Mouse (Mus musculus) lung, adult 2 months (tissue): Measurements from ENCODE around the gene Riox1. TPM values are rescaled to one million over a fixed set of nuclear protein-coding genes. Genes with fewer than 3 reads are reported as not detected.
"Not testable (repeated sequence)": the region's sequence is repeated elsewhere in the genome, so short reads cannot be mapped to it uniquely, and the experiment has no call there.

ENCODE experiments used
- DNase-seq: peaks from one replicate; pipeline ENCODE4 v3.0.0; 2022
- H3K4me1 ChIP-seq: fragments of 200-500 bp; 2 replicates; pipeline ENCODE4 v1.6.1; 2011; ENCODE audit warnings: low read length; ENCODE audit not compliant: control insufficient read depth, insufficient read depth
- H3K4me3 ChIP-seq: fragments of 200-500 bp; replicated peaks from 2 replicates; pipeline ENCODE3; 2011; ENCODE audit warnings: low read depth, mild to moderate bottlenecking, control low read depth, low read length; ENCODE audit errors: extremely low read depth
- CTCF ChIP-seq: fragments of 200-500 bp; IDR thresholded peaks from 2 replicates; pipeline ENCODE4 v1.5.1; 2011; ENCODE audit warnings: mild to moderate bottlenecking, low read length, control low read depth; ENCODE audit not compliant: insufficient read depth
- POLR2A ChIP-seq: fragments of 200-500 bp; IDR thresholded peaks from 2 replicates; pipeline ENCODE4 v1.6.1; 2011; ENCODE audit warnings: low read depth, mild to moderate bottlenecking, control low read depth, low read length, borderline replicate concordance; ENCODE audit errors: extremely low read depth
- WGBS: fragments of 180-500 bp; shearing (Covaris S2); methylation state at CpG from one replicate; pipeline ENCODE4 v1.1.7; 2018; 5-methylcytosine and 5-hydroxymethylcytosine counted together
- polyA plus RNA-seq: library from polyadenylated mRNA; depleted of rRNA; stranded (reverse); fragments of >200 nt; gene quantifications from 2 replicates; pipeline ENCODE4 v1.2.3, GENCODE M21; 2012; rRNA removed

Gene Riox1
- polyA plus RNA-seq, 1 experiment, result 19.1 TPM

DNA sequence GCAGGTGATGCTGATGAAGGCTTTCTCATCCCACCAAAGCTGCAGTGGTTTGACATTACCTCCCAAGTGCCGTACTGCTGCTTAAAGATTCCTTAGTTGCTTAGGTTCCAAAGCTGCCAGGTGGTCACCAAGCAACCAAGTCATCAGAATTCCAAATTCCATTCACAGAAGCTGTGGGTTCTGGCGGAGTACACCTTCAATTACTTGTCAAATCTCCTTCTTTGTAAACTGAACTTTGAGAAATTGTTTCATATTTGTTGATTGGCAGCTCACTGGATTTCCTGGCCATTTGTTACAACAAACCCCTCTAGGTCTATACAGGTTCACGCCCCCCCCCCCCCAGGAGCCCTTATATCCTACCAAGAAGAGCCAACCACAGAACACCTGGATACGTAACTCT, 34.3 kb downstream of the Riox1 start, which contains the start of gene Heatr4:
Gene Heatr4, minus strand, starts transcription at position 101 of the 400 bp plus-strand sequence.
- H3K4me3 ChIP-seq, result no peak within 1 kb of the TSS
- DNase-seq, result no peak
- peaks cover 5% of the 10 kb centered on the region; the same call in 1 of the 2 replicates for H3K4me1 ChIP-seq
- no peak for TF ChIP-seq CTCF
- TF ChIP-seq POLR2A, result no peak
- 79% methylated on average over 4 of the region's 4 CpGs for WGBS

DNA sequence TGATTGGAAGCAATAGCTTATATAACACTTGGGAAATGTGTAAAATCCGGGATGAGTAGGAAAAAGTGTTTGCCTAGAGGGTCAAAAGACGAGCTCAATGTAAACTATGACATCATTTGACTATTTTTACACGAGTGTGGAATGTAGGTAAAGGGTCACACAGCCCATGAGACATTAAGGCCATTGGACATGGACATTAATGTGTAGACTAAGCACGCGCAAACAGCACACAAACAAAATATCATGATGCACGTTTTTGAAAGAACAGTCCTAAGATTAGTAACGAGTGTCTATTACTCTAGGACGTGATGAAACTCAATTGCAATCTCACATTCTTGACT, 36.8 kb downstream of the Riox1 start:
- Histone ChIP-seq H3K4me1 (peaks cover 5% of the 10 kb centered on the region; the same call in 1 of the 2 replicates), H3K4me3 (peak overlapping the region; percentile 71)
- no peak for DNase-seq
- 6% methylated on average over 8 of the region's 8 CpGs for WGBS
- TF ChIP-seq POLR2A (no peak), CTCF (no peak)

GRCm38 (mm10) chr12:83987583-83988441, 37.4 kb downstream of the Riox1 start, which contains the start of gene Acot2:
Gene Acot2, plus strand, starts transcription at chr12:83987861.
- WGBS, result under 1% methylated on average over 80 of the region's 80 CpGs
- DNase-seq, result peak; percentile 79
- TF ChIP-seq POLR2A (peak; percentile 75; the same call in 1 of the 2 replicates), CTCF (peak; percentile 72)

GRCm38 (mm10) chr12:83988483-83988882, 38.1 kb downstream of the Riox1 start:
- Histone ChIP-seq H3K4me3 (peak overlapping the region; percentile 71), H3K4me1 (peaks cover 5% of the 10 kb centered on the region; the same call in 1 of the 2 replicates)
- DNase-seq, result no peak
- WGBS, result 40% methylated on average over 4 of the region's 4 CpGs
- TF ChIP-seq POLR2A (no peak), CTCF (no peak)

More at GRCm38 (mm10) chr12:83987583-83988441, 37.4 kb downstream of the Riox1 start, which contains the start of gene Acot2:
- Histone ChIP-seq H3K4me3 (peak within 1 kb of the TSS; percentile 71), H3K4me1 (peaks cover 5% of the 10 kb centered on the region; the same call in 1 of the 2 replicates)

- no peak for DNase-seq
- Histone ChIP-seq H3K4me1 (peaks cover 5% of the 10 kb centered on the region; the same call in 1 of the 2 replicates), H3K4me3 (no peak overlapping the region)
- 91% methylated on average over 4 of the region's 4 CpGs for WGBS
- no peak for TF ChIP-seq POLR2A
- TF ChIP-seq CTCF, result no peak
Observed at GRCm38 (mm10) chr12:83989378-83989777, 39.0 kb downstream of the Riox1 start.

GRCm38 (mm10) chr12:83997221-83997620, 46.8 kb downstream of the Riox1 start:
- Histone ChIP-seq H3K4me1 (no peaks in the 10 kb centered on the region), H3K4me3 (no peak overlapping the region)
- DNase-seq, result no peak
- no peak for TF ChIP-seq CTCF
- no peak for TF ChIP-seq POLR2A
- 40% methylated on average over 2 of the region's 2 CpGs for WGBS

GRCm38 (mm10) chr12:83998341-83999107, 48.1 kb downstream of the Riox1 start:
- DNase-seq, result no peak
- Histone ChIP-seq H3K4me1 (no peaks in the 10 kb centered on the region), H3K4me3 (no peak overlapping the region)
- WGBS, result 52% methylated on average over 11 of the region's 11 CpGs
- TF ChIP-seq CTCF (no peak), POLR2A (no peak)

DNA sequence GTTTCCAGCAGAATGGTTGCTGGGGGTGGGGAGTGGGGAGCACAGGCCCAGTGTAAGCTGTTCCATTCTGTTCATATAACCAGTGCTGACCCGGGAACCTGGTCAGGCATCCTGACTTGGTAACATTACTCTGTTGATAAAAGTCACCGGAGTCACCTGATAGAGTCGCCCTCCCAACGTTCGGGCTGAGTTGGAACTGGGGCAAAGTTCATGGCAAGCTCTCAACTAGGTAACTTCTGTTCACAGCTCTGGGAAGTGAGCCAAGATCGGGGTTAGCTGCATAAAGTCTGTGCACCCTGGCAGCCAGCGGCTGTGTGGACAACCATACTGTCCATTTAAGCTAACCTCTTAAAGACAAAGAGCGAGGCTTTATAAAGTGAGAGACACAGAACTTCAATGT, 48.8 kb downstream of the Riox1 start:
- not testable (repeated sequence) for H3K4me1 ChIP-seq, H3K4me3 ChIP-seq
- 40% methylated on average over 8 of the region's 8 CpGs for WGBS
- peak; percentile 48 for DNase-seq

- no peak overlapping the region for H3K4me3 ChIP-seq
- 44% methylated on average over 3 of the region's 3 CpGs for WGBS
- no peaks in the 10 kb centered on the region for H3K4me1 ChIP-seq
- DNase-seq, result no peak
- TF ChIP-seq POLR2A (no peak), CTCF (no peak)
Observed at GRCm38 (mm10) chr12:84000418-84000817, 50.0 kb downstream of the Riox1 start.

Other genes with a start within 250 kb of the Riox1 start
- gene Papln, start 187.0 kb upstream of the Riox1 start, polyA plus RNA-seq, result 1.8 and 2.0 TPM in 2 replicates
- gene Numb, start 28.7 kb upstream of the Riox1 start, polyA plus RNA-seq, result 155 and 165 TPM in 2 replicates
- gene Heatr4, start 34.2 kb downstream of the Riox1 start, polyA plus RNA-seq, result 0.05 TPM in 1 of 2 replicates, not detected in the other
- 18.4 and 20.3 TPM in 2 replicates for gene Acot2, start 37.3 kb downstream of the Riox1 start, polyA plus RNA-seq
- 28.8 and 29.2 TPM in 2 replicates for gene Acot1, start 58.9 kb downstream of the Riox1 start, polyA plus RNA-seq
- gene Acot4, start 87.8 kb downstream of the Riox1 start, polyA plus RNA-seq, result 0.40 TPM in 2 replicates
- gene Gm49366, start 88.3 kb downstream of the Riox1 start, polyA plus RNA-seq, result not detected in 2 replicates
- gene Acot3, start 101.5 kb downstream of the Riox1 start, polyA plus RNA-seq, result not detected in 2 replicates
- gene Acot5, start 118.7 kb downstream of the Riox1 start, polyA plus RNA-seq, result not detected in 2 replicates
- gene Acot6, start 150.0 kb downstream of the Riox1 start, polyA plus RNA-seq, result 1.9 TPM in 2 replicates
- 4.6 and 9.2 TPM in 2 replicates for gene Dnal1, start 163.8 kb downstream of the Riox1 start, polyA plus RNA-seq
- gene Pnma1, start 197.9 kb downstream of the Riox1 start, polyA plus RNA-seq, result 0.84 and 1.3 TPM in 2 replicates